Mouse (Mus musculus): ENCODE measurements around the gene Immp2l.
A peak's percentile ranks its signal among the peaks of the same experiment; 100 is the strongest.

The Immp2l gene

GRCm38 (mm10) chr12:41558956-41559735 is 535.3 kb downstream of the Immp2l start:
- peak; percentile 6 for DNase-seq

DNA sequence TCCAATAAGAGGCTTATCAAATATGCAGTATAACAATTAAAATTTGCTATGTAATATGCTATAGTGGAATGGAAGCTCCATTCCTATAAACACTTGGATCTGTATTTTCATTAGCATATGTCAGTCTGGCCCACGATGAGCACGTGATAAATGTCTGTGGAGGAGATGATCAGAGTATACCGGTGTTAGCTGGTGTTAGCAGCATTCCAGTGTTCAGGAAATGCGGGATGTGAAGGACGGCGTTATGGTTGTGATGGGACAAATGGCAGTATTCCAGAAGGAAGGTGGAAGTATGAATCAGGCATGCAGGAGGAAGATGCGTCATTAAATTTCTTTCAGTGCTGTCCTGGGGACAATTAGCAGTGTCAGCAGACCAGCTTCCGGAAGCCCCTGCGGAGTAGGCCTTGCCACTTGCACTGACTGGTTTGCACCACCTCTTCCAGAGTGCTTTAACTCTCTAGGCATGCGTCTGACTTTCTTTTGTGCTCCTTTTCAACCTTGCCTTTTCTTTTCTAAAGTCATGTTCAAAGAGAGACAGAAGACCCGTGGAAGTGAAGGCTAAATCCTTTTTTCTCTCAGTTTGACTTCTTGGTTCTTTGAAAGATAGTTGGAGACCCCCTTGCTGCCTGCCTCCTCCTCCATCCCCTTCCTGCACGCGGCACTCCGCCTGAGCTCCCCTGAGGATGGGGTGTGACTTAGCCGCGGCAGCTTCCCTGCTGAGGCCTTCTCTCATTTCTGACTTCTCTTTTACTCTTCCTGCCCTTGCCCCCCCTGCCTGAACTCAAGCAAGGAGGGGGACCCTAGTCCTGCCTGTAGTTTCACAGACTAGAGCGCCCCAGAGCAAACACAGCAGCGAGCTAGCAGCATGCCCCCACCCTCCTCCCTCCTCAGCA is 541.9 kb downstream of the Immp2l start:
- DNase-seq: peak; percentile 46

DNA sequence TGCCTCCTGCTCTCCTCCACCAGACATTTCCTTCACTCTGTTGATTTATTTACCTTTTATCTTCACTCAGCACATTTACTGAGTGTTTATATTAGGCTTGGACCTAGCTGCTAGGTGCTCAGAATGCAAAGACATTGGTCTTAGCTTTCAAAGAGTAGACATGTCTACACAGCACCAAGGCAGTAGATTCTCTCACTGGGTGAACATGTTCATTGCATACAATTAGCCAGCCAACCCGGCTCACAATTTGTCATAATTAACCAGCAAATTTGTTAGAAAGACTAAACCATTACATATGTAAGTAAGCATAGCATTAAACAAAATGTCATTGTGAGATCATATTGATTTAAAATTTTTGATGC is 542.5 kb downstream of the Immp2l start:
- DNase-seq: no peak

GRCm38 (mm10) chr12:41573754-41574153 is 549.9 kb downstream of the Immp2l start:
- DNase-seq: no peak

DNA sequence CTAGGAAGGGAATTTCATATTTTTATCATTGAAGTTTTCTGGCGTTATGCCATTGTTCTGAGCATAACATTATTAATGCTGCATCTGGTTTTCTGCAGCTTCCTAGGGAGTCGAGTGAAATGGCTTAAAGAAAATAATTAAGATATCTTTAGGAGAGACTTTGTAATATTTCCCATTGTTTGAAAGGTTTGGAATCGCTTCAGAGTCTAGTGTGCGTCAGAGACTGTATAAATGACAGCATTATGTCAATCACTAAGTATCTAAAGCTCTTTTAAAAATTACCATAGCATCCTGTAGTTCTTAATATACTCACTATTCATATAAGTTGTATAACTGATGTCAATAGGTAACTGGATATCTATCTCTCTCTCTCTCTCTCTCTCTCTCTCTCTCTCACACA is 551.3 kb downstream of the Immp2l start:
- DNase-seq: no peak

DNA sequence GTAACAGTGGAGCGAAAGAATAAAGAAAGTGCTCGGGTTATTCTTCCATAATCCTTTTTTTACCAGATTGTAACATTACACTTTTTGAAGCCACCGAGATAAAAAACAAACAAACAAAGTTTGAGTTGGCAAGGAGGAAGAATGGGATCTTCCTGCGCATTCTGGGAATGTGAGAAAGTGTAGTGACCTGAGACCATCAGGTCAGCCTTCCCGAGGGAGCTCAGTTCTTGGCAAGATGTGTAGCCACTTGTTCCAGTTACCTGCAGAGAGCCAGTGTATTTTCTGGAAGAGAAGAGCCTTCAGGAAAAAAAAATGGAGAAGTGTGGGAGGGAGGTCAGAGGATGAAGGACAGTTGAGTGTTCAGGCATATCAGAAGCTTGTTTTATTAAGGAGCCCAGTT is 569.5 kb downstream of the Immp2l start:
- DNase-seq: no peak

DNA sequence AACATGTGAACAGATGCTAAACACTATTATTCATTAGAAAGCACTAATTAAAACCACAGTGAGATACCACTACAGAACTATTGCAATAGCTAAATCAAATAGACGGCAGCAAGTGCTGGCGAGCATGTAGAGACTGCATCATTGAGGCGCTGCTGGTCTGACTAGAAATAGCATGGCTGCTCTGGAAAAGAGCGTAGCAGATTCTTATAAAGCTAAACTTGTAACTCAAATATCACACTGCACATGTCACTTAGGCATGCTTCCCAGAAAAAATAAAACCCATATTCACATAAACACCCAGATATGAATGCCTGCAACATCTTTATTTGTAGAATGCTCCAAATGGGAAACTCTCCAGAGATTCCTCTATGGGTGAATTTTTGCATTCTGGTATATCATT is 570.1 kb downstream of the Immp2l start:
- no peak for DNase-seq

DNA sequence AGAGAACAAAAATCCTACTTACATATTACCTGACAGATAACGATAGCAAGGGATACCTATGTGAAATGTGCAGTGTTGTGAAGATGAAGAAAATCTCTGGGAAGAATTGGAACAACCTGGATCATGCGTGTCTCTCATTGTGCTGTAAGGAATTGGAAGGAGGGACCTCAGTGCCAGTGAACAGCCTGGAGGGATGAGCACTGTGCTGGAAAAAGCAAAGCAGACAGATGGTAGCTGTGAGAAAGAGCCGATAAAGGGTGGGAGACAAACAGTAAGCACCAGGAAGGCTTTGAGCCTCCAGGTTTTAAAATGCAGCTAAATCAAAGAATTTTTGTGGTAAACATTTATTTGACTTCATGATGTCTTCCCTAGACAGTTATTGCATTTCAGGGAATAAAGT is 591.4 kb downstream of the Immp2l start:
- DNase-seq: peak; percentile 10

DNA sequence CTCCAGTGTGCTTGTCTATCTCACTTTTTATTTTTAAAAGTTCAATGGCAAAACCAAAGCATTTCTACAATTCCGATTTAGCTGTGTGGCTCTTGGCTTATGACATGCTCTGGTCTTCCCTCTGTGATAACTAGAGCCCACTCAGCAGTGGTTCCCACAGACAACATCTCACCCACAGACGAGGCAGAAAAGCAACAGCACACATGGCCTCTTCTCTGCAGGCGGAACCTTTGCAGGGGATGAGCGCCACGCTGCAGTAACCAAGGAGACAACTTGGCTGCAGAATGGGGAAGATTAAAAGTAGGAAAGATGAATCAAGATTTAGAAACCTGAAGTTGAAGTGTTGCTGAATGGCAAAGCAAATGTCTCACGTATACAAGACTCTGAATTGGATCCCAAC is 597.5 kb downstream of the Immp2l start:
- DNase-seq: no peak

DNA sequence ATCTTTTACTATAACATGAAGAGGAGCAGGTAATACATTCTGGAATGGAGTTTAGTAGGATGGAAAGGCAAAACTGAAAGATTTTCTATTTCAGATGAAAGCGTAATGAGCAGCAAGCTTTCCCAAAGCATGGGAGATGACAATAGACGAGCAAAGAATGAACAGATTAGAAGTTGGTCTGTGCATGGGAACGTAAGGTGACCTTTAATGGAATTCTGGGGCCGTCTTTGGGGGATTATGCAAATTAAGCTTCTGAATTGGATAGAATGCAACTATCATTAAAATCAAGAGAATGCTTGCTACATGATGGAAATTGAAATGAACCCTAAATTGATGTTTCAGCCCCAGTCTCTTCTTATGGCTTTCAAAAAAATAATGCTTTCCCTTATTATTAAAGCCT is 619.4 kb downstream of the Immp2l start:
- no peak for DNase-seq

GRCm38 (mm10) chr12:41644802-41645551 is 621.1 kb downstream of the Immp2l start:
- no peak for DNase-seq

DNA sequence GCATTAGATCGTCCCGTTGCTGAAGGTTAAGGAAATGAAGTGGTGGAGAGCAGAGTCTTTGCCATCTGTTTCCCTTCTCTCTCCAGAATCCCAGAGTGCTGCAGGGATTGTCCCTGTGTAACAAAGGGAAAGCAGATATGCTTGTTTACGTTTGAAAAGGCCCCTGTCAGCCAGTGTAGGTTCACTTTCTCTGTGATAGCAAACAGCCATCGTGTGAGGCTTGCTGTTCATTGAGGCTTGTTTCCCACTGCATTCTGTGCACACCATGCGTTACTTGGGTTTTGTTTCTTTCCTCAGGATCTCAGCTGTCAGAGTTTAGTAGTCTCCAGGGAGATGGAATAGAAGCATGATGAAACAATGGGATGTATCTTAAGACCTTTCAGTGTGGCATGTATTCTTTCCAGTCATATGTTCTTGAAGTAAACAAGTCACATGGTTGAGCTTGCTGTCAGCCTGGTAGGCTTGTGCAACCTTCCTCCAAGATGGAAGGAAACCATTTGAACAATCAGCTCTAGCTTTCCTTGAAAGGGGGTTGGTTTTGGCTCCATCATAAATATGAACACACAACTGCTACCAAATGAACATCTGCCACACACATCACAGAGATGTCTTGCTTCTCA is 623.2 kb downstream of the Immp2l start:
- no peak for DNase-seq

GRCm38 (mm10) chr12:41647675-41648074 is 623.8 kb downstream of the Immp2l start:
- no peak for DNase-seq

GRCm38 (mm10) chr12:41649826-41650541 is 626.1 kb downstream of the Immp2l start:
- no peak for DNase-seq

- no peak for DNase-seq
Measured at GRCm38 (mm10) chr12:41668280-41668679, 644.4 kb downstream of the Immp2l start.

- DNase-seq: no peak
Measured at GRCm38 (mm10) chr12:41669481-41669880, 645.6 kb downstream of the Immp2l start.

GRCm38 (mm10) chr12:41674861-41675260 is 651.0 kb downstream of the Immp2l start:
- no peak for DNase-seq

- DNase-seq: peak; percentile 6
Measured at GRCm38 (mm10) chr12:41680141-41680540, 656.3 kb downstream of the Immp2l start.

GRCm38 (mm10) chr12:41682141-41682540 is 658.3 kb downstream of the Immp2l start:
- no peak for DNase-seq

DNA sequence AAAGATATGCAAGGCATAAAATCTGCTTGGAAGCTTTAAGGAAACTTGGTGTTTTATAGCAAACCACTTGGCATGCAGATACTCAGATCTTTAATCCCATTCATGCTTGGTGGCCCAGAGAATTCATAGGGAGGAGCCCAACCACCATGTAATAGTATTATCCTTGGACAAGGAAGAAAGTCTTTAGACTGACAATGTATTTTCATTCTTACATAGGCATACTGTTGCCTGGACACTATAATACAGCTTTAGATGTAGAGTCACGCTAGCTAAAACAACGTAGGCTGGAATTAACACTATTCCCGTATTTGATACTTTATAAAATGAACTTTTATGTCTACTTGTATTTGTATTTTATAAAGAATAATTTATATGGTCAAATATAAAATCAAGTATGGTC is 665.9 kb downstream of the Immp2l start:
- DNase-seq: no peak

- DNase-seq: no peak
Measured at GRCm38 (mm10) chr12:41710608-41711007, 686.7 kb downstream of the Immp2l start.

GRCm38 (mm10) chr12:41716946-41717345 is 693.1 kb downstream of the Immp2l start:
- no peak for DNase-seq

All from retina, postnatal 1 day (tissue).